Mouse (Mus musculus): ENCODE results near the gene 5730480H06Rik. TPM values are rescaled to one million over a fixed set of nuclear protein-coding genes. Genes with fewer than 3 reads are reported as not detected.

5730480H06Rik gene
- polyA plus RNA-seq (2017; shearing (Covaris generic)), result 15.3 TPM

DNA sequence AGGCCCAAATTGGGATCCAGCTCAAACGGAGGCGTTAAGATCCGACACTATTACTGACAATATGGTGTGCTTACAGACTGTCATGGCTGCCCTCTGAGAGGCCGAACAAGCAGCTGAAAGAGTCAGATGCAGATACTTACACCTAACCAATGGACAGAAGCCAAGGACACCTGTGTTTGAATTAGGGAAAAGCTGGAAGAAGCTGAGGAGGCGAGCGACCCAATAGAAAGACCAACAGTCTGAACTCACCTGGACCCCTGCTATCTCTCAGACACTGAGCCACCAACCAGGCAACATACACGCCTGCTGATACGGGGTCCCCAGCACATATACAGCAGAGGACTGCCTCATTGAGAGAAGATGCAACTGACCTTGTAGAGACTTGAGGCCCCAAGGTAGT, at the start of gene 5730480H06Rik:
TSS of gene 5730480H06Rik (plus strand) at position 301 of the 400 bp plus-strand sequence.

